ENCODE assay signal across 7 mouse cellular contexts in the genomic region with DNA sequence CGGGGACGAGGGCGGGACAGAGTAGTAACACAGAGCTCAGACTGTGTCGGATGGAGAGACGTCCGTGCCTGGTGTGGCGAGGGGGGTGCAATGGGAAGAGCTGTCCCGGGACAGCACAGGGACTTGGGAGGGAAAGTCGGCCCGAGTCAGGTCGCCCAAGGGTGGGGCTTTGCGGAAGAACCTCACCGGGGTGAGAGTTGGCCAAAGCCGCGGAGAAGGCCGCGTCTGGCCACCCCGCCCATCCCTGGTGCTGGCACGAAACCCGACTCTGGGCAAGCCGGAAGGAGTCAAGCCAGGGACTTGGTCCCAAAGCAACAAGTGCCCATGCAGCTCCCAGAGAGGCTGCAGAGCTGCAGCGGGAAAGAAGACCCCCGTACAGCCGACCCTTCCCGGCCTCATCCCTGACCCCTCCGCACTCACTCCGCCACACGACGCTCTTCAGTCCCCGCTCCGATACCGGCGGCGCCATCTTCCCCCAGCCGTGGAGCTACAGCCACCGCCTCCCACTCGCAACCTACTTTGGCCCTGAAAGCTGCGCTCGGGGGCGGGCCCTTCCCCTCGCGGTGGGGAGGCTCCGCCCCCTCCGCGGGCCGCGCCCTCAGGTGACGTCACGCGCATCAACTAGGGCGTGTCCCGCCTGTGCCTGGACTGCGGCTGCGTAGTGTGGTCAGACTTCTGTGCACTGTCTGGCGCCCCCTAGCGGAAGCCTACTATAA. TPM values are rescaled to one million over a fixed set of nuclear protein-coding genes. Genes with fewer than 3 reads are reported as not detected.
A peak's percentile ranks its signal among the peaks of the same experiment; 100 is the strongest.
DNase-seq lines count a peak whose midpoint lies in the region; ATAC-seq lines count a peak whose summit lies in the region.

Gene Stxbp3, minus strand, starts transcription at position 527 of the 716 bp plus-strand sequence.

- under 1% methylated on average over 56 of the region's 56 CpGs for WGBS in intestine, embryonic 15.5 days
- WGBS in midbrain, embryonic 10.5 days: under 1% methylated on average over 56 of the region's 56 CpGs

- peak; percentile 99 for DNase-seq in adrenal gland, adult 2 months
- DNase-seq in embryo, embryonic 11.5 days (ENCODE audit: low read depth, low spot score): peak; percentile 95
- DNase-seq in gastrocnemius, postnatal 36 days: peak; percentile 98 to 99
- DNase-seq in left cerebral cortex, postnatal 25 days (ENCODE audit: low spot score in 2 of 2): peak; percentile 99
- DNase-seq in midbrain, embryonic 10.5 days (ENCODE audit: low spot score): peak; percentile 97
- DNase-seq in right cerebral cortex, postnatal 4 days: peak; percentile 99

- intact Hi-C loops in gastrocnemius, postnatal 36 days (cut with DNase I): loop anchor here (5.0 kb wide), 1 partner anchor 72 kb away; the partner anchor contains the start of gene Prpf38b
- intact Hi-C loops in left cerebral cortex, postnatal 25 days (cut with DNase I): loop anchor here (5.0 kb wide), 1 partner anchor 72 kb away; the partner anchor contains the start of gene Prpf38b

- peaks cover 16% of the 10 kb centered on the region; the same call in 1 of the 2 replicates for H3K4me1 ChIP-seq in intestine, embryonic 15.5 days (replicated peaks)
- peaks cover 13% of the 10 kb centered on the region for H3K4me1 ChIP-seq in midbrain, embryonic 10.5 days

- peak within 1 kb of the TSS; percentile 77 for H3K9ac ChIP-seq in intestine, embryonic 15.5 days

- peak within 1 kb of the TSS; percentile 86 for H3K4me3 ChIP-seq in intestine, embryonic 15.5 days (replicated peaks)
- peak within 1 kb of the TSS; percentile 82 for H3K4me3 ChIP-seq in midbrain, embryonic 10.5 days

- H3K27ac ChIP-seq in intestine, embryonic 15.5 days: peak within 1 kb of the TSS; percentile 91
- H3K27ac ChIP-seq in midbrain, embryonic 10.5 days (replicated peaks): peak within 1 kb of the TSS; percentile 89

- no peaks in the 10 kb centered on the region for H3K36me3 ChIP-seq in intestine, embryonic 15.5 days
- H3K36me3 ChIP-seq in midbrain, embryonic 10.5 days: no peaks in the 10 kb centered on the region

- H3K27me3 ChIP-seq in intestine, embryonic 15.5 days (replicated peaks): no peaks in the 10 kb centered on the region
- no peaks in the 10 kb centered on the region for H3K27me3 ChIP-seq in midbrain, embryonic 10.5 days (ENCODE audit: low read depth, poor library complexity, severe bottlenecking)

- ATAC-seq in intestine, embryonic 15.5 days: peak; percentile 98

- H3K4me2 ChIP-seq in intestine, embryonic 15.5 days (replicated peaks): peak within 1 kb of the TSS; percentile 59

- no peaks in the 10 kb centered on the region for H3K9me3 ChIP-seq in intestine, embryonic 15.5 days
- no peaks in the 10 kb centered on the region for H3K9me3 ChIP-seq in midbrain, embryonic 10.5 days (replicated peaks)

RNA-seq across cellular contexts. Expression of gene Stxbp3, which starts in this region (rescaled TPM):
- 10 to 100 TPM; 43.1 to 60.1 TPM for total RNA-seq in adrenal gland, adult 2 months (2021)
- polyA plus RNA-seq in adrenal gland, adult 2 months (2012; rRNA removed): 1.9 and 2.8 TPM in 2 replicates
- total RNA-seq in gastrocnemius, postnatal 36 days (2021): 10 to 100 TPM; 25.3 to 26.7 TPM
- 44.3 and 46.0 TPM in 2 replicates for polyA plus RNA-seq in intestine, embryonic 15.5 days (2015; fragmentation: Nextera tagmentation; extraction: Ambion mirVana)
- total RNA-seq in left cerebral cortex, postnatal 25 days (2021): 10 to 100 TPM; 20.8 to 24.5 TPM
- 24.1 and 26.7 TPM in 2 replicates for polyA plus RNA-seq in midbrain, embryonic 10.5 days (2016; fragmentation: Nextera tagmentation; extraction: Ambion mirVana)

Comparison
In these comparisons a context has a peak if more than half of its experiments do, and no peak if none do; other contexts are left out.
1. Peak in every context shown above with its lines: DNase-seq, ATAC-seq, H3K4me3 ChIP-seq and H3K27ac ChIP-seq.